Mouse (Mus musculus) midbrain, postnatal 0 days (tissue): ENCODE results near the gene Gm42791. TPM values are rescaled to one million over a fixed set of nuclear protein-coding genes. Genes with fewer than 3 reads are reported as not detected.
A peak's percentile ranks its signal among the peaks of the same experiment; 100 is the strongest.

ENCODE experiments used
- ATAC-seq: fragments of 200-750 bp; cut with Nextera tagmentation; 2 replicates; pipeline ENCODE4 v1.8.0; 2017; ENCODE audit warnings: moderate number of reproducible peaks, mild to moderate bottlenecking, moderate TSS enrichment, moderate library complexity; ENCODE audit not compliant: low FRiP score
- DNase-seq: peaks from one replicate; pipeline ENCODE4 v3.0.0-alpha.2; 2015; ENCODE audit warnings: low spot score
- H3K27ac ChIP-seq: fragments of 300-500 bp; sonication (generic); 2 replicates; pipeline ENCODE4 v1.5.1; 2014; ENCODE audit warnings: low read depth, mild to moderate bottlenecking, low read length, mixed read lengths
- H3K27me3 ChIP-seq: fragments of 300-500 bp; sonication (generic); 2 replicates; pipeline ENCODE4 v1.6.1; 2014; ENCODE audit warnings: low read length, control low read depth, mixed read lengths; ENCODE audit not compliant: insufficient read depth
- H3K36me3 ChIP-seq: fragments of 300-500 bp; sonication (generic); 2 replicates; pipeline ENCODE4 v1.6.1; 2014; ENCODE audit warnings: low read length, control low read depth, mixed read lengths; ENCODE audit not compliant: insufficient read depth
- H3K4me1 ChIP-seq: fragments of 300-500 bp; sonication (generic); 2 replicates; pipeline ENCODE4 v1.6.1; 2014; ENCODE audit warnings: mild to moderate bottlenecking, control low read depth, antibody characterized with exemption, low read length, mixed read lengths; ENCODE audit not compliant: insufficient read depth
- H3K4me2 ChIP-seq: fragments of 300-500 bp; sonication (generic); 2 replicates; pipeline ENCODE4 v1.6.1; 2014; ENCODE audit warnings: low read depth, mild to moderate bottlenecking, low read length, mixed read lengths; ENCODE audit not compliant: poor library complexity, severe bottlenecking
- H3K4me3 ChIP-seq: fragments of 300-500 bp; sonication (generic); 2 replicates; pipeline ENCODE4 v1.5.1; 2014; ENCODE audit warnings: low read depth, mild to moderate bottlenecking, low read length, moderate library complexity
- H3K9ac ChIP-seq: fragments of 300-500 bp; sonication (generic); replicated peaks from 2 replicates; pipeline ENCODE4 v1.6.1; 2014; ENCODE audit warnings: mild to moderate bottlenecking, low read length, moderate library complexity, mixed read lengths; ENCODE audit not compliant: poor library complexity, severe bottlenecking
- H3K9me3 ChIP-seq: fragments of 300-500 bp; sonication (generic); 2 replicates; pipeline ENCODE4 v1.6.1; 2016; ENCODE audit warnings: low read length, control low read depth
- CTCF ChIP-seq: IDR thresholded peaks from 2 replicates; pipeline ENCODE4 v1.5.1; 2016; ENCODE audit warnings: antibody characterized with exemption, mild to moderate bottlenecking
- WGBS: fragments of 180-500 bp; shearing (Covaris S2); extraction: QIAGEN DNeasy Blood & Tissue Kit; methylation state at CpG from one replicate; pipeline ENCODE4 v1.1.7; 2014; 5-methylcytosine and 5-hydroxymethylcytosine counted together
- polyA plus RNA-seq: library from polyadenylated mRNA; unstranded; fragments of >200 nt; fragmentation: Nextera tagmentation; extraction: Ambion mirVana; gene quantifications from 2 replicates; pipeline ENCODE4 v1.2.1, GENCODE M21; 2015
- total RNA-seq: library from RNA; depleted of rRNA; stranded (reverse); fragments of >200 nt; gene quantifications from 2 replicates; pipeline ENCODE4 v1.2.3, GENCODE M21; 2014

Gm42791 gene
- total and polyA plus RNA-seq, 2 experiments from 2014 or later: 3.1 TPM; not detected in 1

DNA sequence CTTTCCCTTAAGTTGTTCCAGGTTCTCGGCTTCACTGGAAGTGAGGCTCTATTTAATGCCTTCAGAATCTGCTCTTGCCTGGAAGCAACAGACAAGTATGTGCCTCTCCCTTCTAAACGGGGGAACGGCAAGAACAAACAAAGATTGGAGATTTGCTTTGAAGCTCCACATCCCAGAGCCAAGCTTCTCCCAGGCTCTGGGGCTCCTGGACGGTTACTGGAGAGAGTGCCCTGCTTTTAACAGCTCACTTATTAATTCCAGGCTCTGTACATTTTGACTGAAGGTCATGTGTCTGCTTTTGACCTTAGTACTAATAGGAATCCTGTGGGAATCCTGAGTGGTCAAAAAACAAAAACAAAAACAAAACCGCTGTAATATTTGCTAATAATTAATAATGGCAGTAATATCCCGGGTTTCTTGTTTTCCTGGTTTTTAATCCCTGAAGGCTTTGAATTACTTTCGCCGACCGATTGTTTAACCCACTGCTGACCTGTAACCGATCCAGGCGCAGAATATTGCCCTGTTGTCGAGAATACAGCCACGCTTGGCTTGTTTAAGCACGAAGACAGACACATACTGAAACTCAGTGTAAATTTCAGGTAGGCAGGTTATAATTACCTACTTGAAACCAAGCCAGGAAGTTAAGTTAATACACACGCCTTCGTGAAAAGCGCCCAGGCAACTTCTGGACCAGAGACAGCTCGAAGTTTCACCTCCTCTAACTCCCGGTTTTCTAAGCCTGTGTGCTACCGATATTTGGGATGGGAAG lies 7.3 kb upstream of the Gm42791 start:
- Histone ChIP-seq H3K27ac (no peak overlapping the region), H3K36me3 (no peaks in the 10 kb centered on the region), H3K27me3 (no peaks in the 10 kb centered on the region), H3K4me1 (0 out of 2 replicates have a peak, but pooled peaks cover 4% of the 10 kb centered on the region), H3K4me3 (no peak overlapping the region), H3K9me3 (no peaks in the 10 kb centered on the region), H3K4me2 (no peak overlapping the region), H3K9ac (no peak overlapping the region)
- DNase-seq (no peak), ATAC-seq (no peak)
- 74% methylated on average over 20 of the region's 20 CpGs for WGBS
- no peak for TF ChIP-seq CTCF

- DNase-seq: no peak
- H3K9me3 ChIP-seq: no peaks in the 10 kb centered on the region
- 94% methylated on average over 7 of the region's 7 CpGs for WGBS
Measured at GRCm38 (mm10) chr5:148999802-149000201, 4.9 kb upstream of the Gm42791 start.

GRCm38 (mm10) chr5:148998512-148998911 lies 3.6 kb upstream of the Gm42791 start:
- Histone ChIP-seq H3K4me2 (no peak overlapping the region), H3K4me3 (no peak overlapping the region), H3K9ac (no peak overlapping the region), H3K4me1 (no peaks in the 10 kb centered on the region), H3K9me3 (no peaks in the 10 kb centered on the region), H3K27ac (no peak overlapping the region), H3K36me3 (no peaks in the 10 kb centered on the region), H3K27me3 (no peaks in the 10 kb centered on the region)
- WGBS: 84% methylated on average over 14 of the region's 14 CpGs
- TF ChIP-seq CTCF: no peak
- no peak for DNase-seq
- ATAC-seq: no peak

More at GRCm38 (mm10) chr5:148999802-149000201, 4.9 kb upstream of the Gm42791 start:
- Histone ChIP-seq H3K4me2 (no peak overlapping the region), H3K27me3 (no peaks in the 10 kb centered on the region), H3K9ac (no peak overlapping the region), H3K27ac (no peak overlapping the region), H3K4me3 (no peak overlapping the region), H3K36me3 (no peaks in the 10 kb centered on the region), H3K4me1 (no peaks in the 10 kb centered on the region)
- ATAC-seq: no peak
- TF ChIP-seq CTCF: no peak

- no peak overlapping the region for H3K9ac ChIP-seq
- no peaks in the 10 kb centered on the region for H3K27me3 ChIP-seq
- H3K36me3 ChIP-seq: no peaks in the 10 kb centered on the region
- no peak overlapping the region for H3K27ac ChIP-seq
- DNase-seq (no peak), ATAC-seq (no peak)
- no peak overlapping the region for H3K4me2 ChIP-seq
- TF ChIP-seq CTCF: no peak
- WGBS: 35% methylated on average over 4 of the region's 4 CpGs
- no peak overlapping the region for H3K4me3 ChIP-seq
- H3K9me3 ChIP-seq: no peaks in the 10 kb centered on the region
- no peaks in the 10 kb centered on the region for H3K4me1 ChIP-seq
Measured at GRCm38 (mm10) chr5:148996709-148997037, 1.7 kb upstream of the Gm42791 start.

DNA sequence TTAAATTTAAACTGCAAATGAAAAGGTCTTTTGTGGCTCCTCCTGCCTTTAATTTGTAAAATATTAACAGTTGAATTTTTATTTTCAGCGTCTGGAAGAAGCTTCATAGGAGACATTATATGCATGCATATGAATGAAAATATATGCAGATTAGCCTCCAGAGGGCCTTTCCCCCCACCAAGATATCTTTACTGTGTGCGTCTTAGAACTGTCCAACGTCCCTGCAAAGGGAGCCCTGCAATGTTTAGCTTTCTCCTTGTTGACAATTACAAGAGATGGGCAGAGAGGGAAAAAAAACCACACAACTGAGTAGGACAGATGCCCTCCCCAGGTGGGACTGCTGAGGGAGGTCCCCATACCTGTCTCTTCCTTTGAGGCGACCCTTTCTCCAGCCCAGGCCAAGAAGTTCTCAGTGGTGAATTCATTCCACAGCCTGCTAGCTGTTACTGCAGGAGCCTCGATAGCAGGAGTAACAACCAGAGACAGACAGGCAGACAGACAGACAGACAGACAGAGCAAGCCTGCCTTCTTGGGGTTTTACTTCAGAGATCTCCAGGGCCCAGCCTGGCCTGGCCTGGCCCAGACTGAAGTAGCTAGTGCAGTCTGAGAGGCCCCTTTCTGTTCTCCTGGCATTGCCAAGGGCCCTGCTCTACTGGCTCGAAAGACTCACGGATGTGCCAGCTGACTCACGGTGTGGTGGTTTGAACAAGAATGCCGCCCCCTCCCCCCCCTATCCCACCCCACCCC lies 1.2 kb upstream of the Gm42791 start:
- WGBS: 53% methylated on average over 9 of the region's 9 CpGs
- TF ChIP-seq CTCF: no peak

GRCm38 (mm10) chr5:148994311-148994705 lies 639 bp downstream of the Gm42791 start:
- Histone ChIP-seq H3K36me3 (no peaks in the 10 kb centered on the region), H3K27me3 (no peaks in the 10 kb centered on the region), H3K4me3 (peak overlapping the region; percentile 50), H3K4me1 (no peaks in the 10 kb centered on the region), H3K27ac (peak overlapping the region; percentile 67), H3K9me3 (no peaks in the 10 kb centered on the region), H3K4me2 (peak overlapping the region; percentile 73), H3K9ac (no peak overlapping the region; the same call in 1 of the 2 replicates)
- 53% methylated on average over 7 of the region's 7 CpGs for WGBS
- ATAC-seq (no peak), DNase-seq (no peak)
- TF ChIP-seq CTCF: no peak

More for the DNA sequence above, 1.2 kb upstream of the Gm42791 start:
- Histone ChIP-seq H3K9me3 (no peaks in the 10 kb centered on the region), H3K4me2 (no peak overlapping the region), H3K9ac (no peak overlapping the region), H3K36me3 (no peaks in the 10 kb centered on the region), H3K4me1 (no peaks in the 10 kb centered on the region), H3K4me3 (no peak overlapping the region), H3K27me3 (no peaks in the 10 kb centered on the region), H3K27ac (peak overlapping the region; percentile 67; the same call in 1 of the 2 replicates)
- no peak for ATAC-seq
- peak; percentile 35 for DNase-seq
